Mouse (Mus musculus) adipocyte (in vitro differentiated cells): ENCODE measurements around the gene Sall2.
"Not testable (repeated sequence)": the region's sequence is repeated elsewhere in the genome, so short reads cannot be mapped to it uniquely, and the experiment has no call there.

Experiments used
- DNase-seq: peaks from one replicate; pipeline ENCODE4 v3.0.0-alpha.2; 2016; ENCODE audit warnings: low spot score

The Sall2 gene

GRCm38 (mm10) chr14:52303517-52303916 lies 25.0 kb downstream of the Sall2 start:
- DNase-seq: not testable (repeated sequence)

DNA sequence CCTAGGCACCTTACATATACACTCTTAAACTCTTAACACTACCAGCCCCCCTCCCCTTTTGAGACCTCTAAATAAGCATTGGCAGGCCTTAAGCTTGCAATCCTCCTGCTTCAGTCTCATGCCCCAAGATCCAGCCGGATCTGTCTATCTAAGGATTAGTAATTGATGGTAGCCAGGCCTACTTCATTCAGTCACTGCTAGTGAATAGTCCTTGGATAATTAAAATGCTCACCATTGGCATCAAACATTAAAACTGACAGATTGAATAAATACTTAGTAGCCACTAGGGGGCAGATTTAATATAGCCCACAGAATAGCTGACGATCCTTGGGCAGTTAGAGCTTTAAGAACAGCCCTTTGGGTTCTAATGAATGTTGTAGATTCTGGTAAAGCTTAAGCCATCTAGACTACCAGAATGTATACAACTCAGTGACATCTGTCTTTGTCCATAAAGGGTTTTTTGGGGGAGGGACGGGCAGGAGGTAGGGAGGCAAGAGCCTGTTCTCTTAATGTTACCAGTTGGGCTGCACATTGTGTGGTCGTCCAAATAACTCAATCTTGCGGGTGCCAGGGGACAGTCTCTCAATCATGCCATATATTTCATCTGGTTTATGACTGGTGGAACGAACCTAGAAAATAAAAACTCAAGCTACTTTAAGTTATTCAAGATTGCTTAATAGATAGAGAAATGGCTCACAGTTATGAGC lies 32.9 kb downstream of the Sall2 start:
- peak; percentile 51 for DNase-seq

- DNase-seq: no peak
Observed at GRCm38 (mm10) chr14:52284191-52284590, 44.4 kb downstream of the Sall2 start.

DNA sequence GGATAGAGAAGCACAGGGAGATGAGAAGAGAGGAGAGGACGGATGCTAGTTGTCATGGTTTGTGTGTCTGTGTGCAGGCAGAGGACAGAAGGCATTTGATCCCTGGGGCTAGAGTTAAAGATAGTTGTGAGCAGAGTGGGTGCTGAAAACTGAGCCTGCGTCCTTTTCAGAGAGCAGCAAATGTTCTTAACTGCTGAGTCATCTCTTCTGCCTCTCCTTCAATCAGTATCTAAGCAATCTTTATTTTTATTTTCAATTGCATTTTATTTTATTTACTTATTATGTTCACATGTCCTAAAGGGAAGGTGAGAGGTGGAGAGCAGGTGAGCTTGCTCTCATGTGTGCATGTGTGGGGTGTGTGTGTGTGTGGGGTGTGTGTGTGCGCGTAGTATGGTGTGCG lies 44.9 kb downstream of the Sall2 start:
- no peak for DNase-seq

- DNase-seq: no peak
Observed at GRCm38 (mm10) chr14:52279747-52280120, 48.8 kb downstream of the Sall2 start.

GRCm38 (mm10) chr14:52278932-52279746 lies 49.4 kb downstream of the Sall2 start, which contains the start of the genes Tox4 and Rab2b:
TSS of gene Tox4 (plus strand) at chr14:52279146.
TSS of gene Rab2b (minus strand) at chr14:52279545.
- peak; percentile 100 for DNase-seq

DNA sequence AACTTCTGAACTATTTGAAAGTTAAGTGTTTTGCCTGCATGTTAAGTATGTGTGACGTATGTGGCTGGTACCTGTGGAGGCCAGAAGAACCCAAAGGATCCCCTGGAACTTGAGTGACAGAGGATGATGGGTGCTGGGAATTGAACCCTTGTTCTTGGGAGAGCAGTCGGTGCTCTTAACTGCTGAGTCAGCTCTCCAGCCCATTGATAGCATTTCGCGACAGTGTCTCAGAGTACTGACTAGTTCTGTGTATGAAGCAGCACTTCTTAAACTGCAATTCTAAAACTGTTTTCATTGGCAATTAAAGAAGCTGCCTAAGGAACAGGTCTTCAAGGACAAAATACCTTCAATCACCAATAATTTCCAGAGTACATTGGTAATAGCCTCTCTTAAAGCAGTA lies 51.4 kb downstream of the Sall2 start:
- no peak for DNase-seq

- DNase-seq: no peak
Observed at GRCm38 (mm10) chr14:52272781-52273180, 55.8 kb downstream of the Sall2 start.
